Comparison of ENCODE assay signal across 22 mouse cellular contexts in the genomic region with DNA sequence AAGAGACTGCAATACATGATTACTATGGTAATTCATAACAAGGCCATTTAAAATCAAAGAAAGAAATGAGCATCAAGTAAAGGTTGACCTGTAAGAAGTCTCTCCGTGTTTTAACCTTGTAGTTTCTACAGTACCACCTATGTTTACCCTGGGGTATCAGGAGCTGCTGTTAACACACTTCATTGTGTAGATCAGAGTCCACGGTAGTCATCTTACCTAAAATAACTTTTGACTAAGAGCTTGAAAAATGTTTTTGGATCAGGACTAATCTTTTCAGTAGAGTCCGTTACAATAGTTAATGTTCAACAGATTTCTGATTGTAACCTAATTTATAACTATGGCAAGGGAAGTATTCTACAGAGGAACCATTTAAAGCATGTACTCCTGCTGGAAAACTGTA.
"Had no signal": no experiment of that assay in that cellular context is flagged by ENCODE, and none has a peak within 500 bp of the region (broad histone marks: within the 10 kb centered on the region; RNA-seq: fewer than 3 reads in every experiment).

No protein-coding gene starts in this region.

- H3K4me1 ChIP-seq: heart, embryonic 10.5 days; heart, embryonic 12.5 days; hindbrain, embryonic 13.5 days; hindbrain, embryonic 15.5 days; limb, embryonic 10.5 days; limb, embryonic 12.5 days had no signal

- H3K4me2 ChIP-seq: heart, embryonic 12.5 days; hindbrain, embryonic 13.5 days; hindbrain, embryonic 15.5 days; limb, embryonic 12.5 days; liver, embryonic 11.5 days had no signal

- DNase-seq: forebrain, postnatal 0 days; gastrocnemius, postnatal 14 days; gastrocnemius, postnatal 36 days; heart, adult 11 months; heart, adult 2 months; heart, postnatal 10 days; kidney, adult 11 months; kidney, adult 2 months; kidney, postnatal 10 days; kidney, postnatal 25 days; layer of hippocampus, adult 9-11 months; layer of hippocampus, postnatal 36 days had no signal

- H3K9ac ChIP-seq: forebrain, postnatal 0 days; heart, embryonic 12.5 days; hindbrain, embryonic 13.5 days; hindbrain, embryonic 15.5 days; limb, embryonic 12.5 days; liver, embryonic 14.5 days had no signal

- H3K4me3 ChIP-seq: heart, adult 2 months; heart, embryonic 10.5 days; heart, embryonic 12.5 days; hindbrain, embryonic 13.5 days; hindbrain, embryonic 15.5 days; limb, embryonic 10.5 days; limb, embryonic 12.5 days had no signal

- ATAC-seq: forebrain, postnatal 0 days; hindbrain, postnatal 0 days; intestine, embryonic 16.5 days had no signal

- H3K27ac ChIP-seq: heart, adult 2 months; heart, embryonic 10.5 days; hindbrain, embryonic 13.5 days; hindbrain, embryonic 15.5 days; hindbrain, postnatal 0 days; limb, embryonic 10.5 days; limb, embryonic 12.5 days; liver, embryonic 14.5 days had no signal

- H3K27me3 ChIP-seq: heart, embryonic 12.5 days; hindbrain, embryonic 13.5 days; hindbrain, embryonic 15.5 days; limb, embryonic 12.5 days had no signal

- H3K9me3 ChIP-seq: heart, embryonic 10.5 days; heart, embryonic 12.5 days; hindbrain, embryonic 13.5 days; hindbrain, embryonic 15.5 days; limb, embryonic 10.5 days; limb, embryonic 12.5 days had no signal
